Mouse (Mus musculus) left cerebral cortex, postnatal 10 days (tissue): ENCODE data around the gene Fkbp5. TPM values are rescaled to one million over a fixed set of nuclear protein-coding genes. Genes with fewer than 3 reads are reported as not detected.
A peak's percentile ranks its signal among the peaks of the same experiment; 100 is the strongest.
"Not testable (repeated sequence)": the region's sequence is repeated elsewhere in the genome, so short reads cannot be mapped to it uniquely, and the experiment has no call there.

ENCODE experiments used
- DNase-seq, 2 experiments: peaks; one replicate each; pipeline ENCODE4 v3.0.0; 2021 to 2022; ENCODE audit warnings: low spot score in 2 of 2, mixed read lengths in 1 of 2; ENCODE audit errors: extremely low spot score in 1 of 2
- intact Hi-C: fragments of 180-260 bp; cut with DNase I; formaldehyde crosslinking; loops from one replicate; pipeline ENCODE4 v1.15.1; 2025
- total RNA-seq, 2 experiments: library from RNA; stranded (reverse); gene quantifications; 2 replicates each; pipeline ENCODE4 v1.2.3; 2021

Fkbp5 gene
- total RNA-seq: 10 to 100 TPM; 26.8 to 50.6 TPM

GRCm38 (mm10) chr17:28517441-28517955 is at the start of gene Fkbp5:
Fkbp5 (minus strand) TSS chr17:28517527.
- intact Hi-C loops: no loop called here
- DNase-seq: peak; percentile 59 to 77

GRCm38 (mm10) chr17:28565181-28565580 is 47.9 kb upstream of the Fkbp5 start:
- intact Hi-C loops: no loop called here
- no peak for DNase-seq

- intact Hi-C loops: no loop called here
- DNase-seq: no peak
Measured at GRCm38 (mm10) chr17:28561613-28562012, 44.3 kb upstream of the Fkbp5 start.

- intact Hi-C loops: no loop called here
- no peak for DNase-seq
Measured at GRCm38 (mm10) chr17:28560598-28560997, 43.3 kb upstream of the Fkbp5 start, which contains the start of gene Clps. Clps (minus strand) TSS chr17:28560766.

- intact Hi-C loops: no loop called here
Measured at GRCm38 (mm10) chr17:28557772-28558171, 40.4 kb upstream of the Fkbp5 start.

GRCm38 (mm10) chr17:28556635-28557396 is 39.5 kb upstream of the Fkbp5 start:
- DNase-seq: no peak
- intact Hi-C loops: no loop called here

More at GRCm38 (mm10) chr17:28557772-28558171, 40.4 kb upstream of the Fkbp5 start:
- no peak for DNase-seq

GRCm38 (mm10) chr17:28554021-28554420 is 36.7 kb upstream of the Fkbp5 start:
- intact Hi-C loops: not testable (repeated sequence)

GRCm38 (mm10) chr17:28553040-28553793 is 35.9 kb upstream of the Fkbp5 start:
- intact Hi-C loops: no loop called here
- peak; percentile 24 to 78 for DNase-seq

More at GRCm38 (mm10) chr17:28554021-28554420, 36.7 kb upstream of the Fkbp5 start:
- DNase-seq: not testable (repeated sequence)

- no peak for DNase-seq
- intact Hi-C loops: no loop called here
Measured at GRCm38 (mm10) chr17:28549111-28549510, 31.8 kb upstream of the Fkbp5 start, which contains the start of gene Clpsl2. Clpsl2 (plus strand) TSS chr17:28549411.

GRCm38 (mm10) chr17:28548550-28548949 is 31.2 kb upstream of the Fkbp5 start:
- no peak for DNase-seq
- intact Hi-C loops: no loop called here

GRCm38 (mm10) chr17:28546925-28547324 is 29.6 kb upstream of the Fkbp5 start:
- no peak for DNase-seq
- intact Hi-C loops: no loop called here

- no peak for DNase-seq
- intact Hi-C loops: no loop called here
Measured at GRCm38 (mm10) chr17:28537881-28538280, 20.6 kb upstream of the Fkbp5 start.

GRCm38 (mm10) chr17:28533327-28533726 is 16.0 kb upstream of the Fkbp5 start:
- intact Hi-C loops: no loop called here
- DNase-seq: no peak

GRCm38 (mm10) chr17:28532557-28532956 is 15.2 kb upstream of the Fkbp5 start:
- no peak for DNase-seq
- intact Hi-C loops: no loop called here

GRCm38 (mm10) chr17:28531946-28532345 is 14.6 kb upstream of the Fkbp5 start:
- no peak for DNase-seq

GRCm38 (mm10) chr17:28530506-28530905 is 13.2 kb upstream of the Fkbp5 start, which contains the start of gene Armc12:
Armc12 (plus strand) TSS chr17:28530806.
- no peak for DNase-seq
- intact Hi-C loops: no loop called here

More at GRCm38 (mm10) chr17:28531946-28532345, 14.6 kb upstream of the Fkbp5 start:
- intact Hi-C loops: no loop called here

- no peak for DNase-seq
- intact Hi-C loops: loop anchor here (2.0 to 10.0 kb wide), 3 partner anchors 122 to 304 kb away; no protein-coding TSS in a partner anchor
Measured at GRCm38 (mm10) chr17:28529116-28529515, 11.8 kb upstream of the Fkbp5 start.

GRCm38 (mm10) chr17:28528043-28528351 is 10.7 kb upstream of the Fkbp5 start:
- intact Hi-C loops: loop anchor here (2.0 to 10.0 kb wide), 3 partner anchors 121 to 303 kb away; no protein-coding TSS in a partner anchor
- peak; percentile 83 for DNase-seq
